21 mouse cellular contexts compared by ENCODE assay signal in the genomic region with DNA sequence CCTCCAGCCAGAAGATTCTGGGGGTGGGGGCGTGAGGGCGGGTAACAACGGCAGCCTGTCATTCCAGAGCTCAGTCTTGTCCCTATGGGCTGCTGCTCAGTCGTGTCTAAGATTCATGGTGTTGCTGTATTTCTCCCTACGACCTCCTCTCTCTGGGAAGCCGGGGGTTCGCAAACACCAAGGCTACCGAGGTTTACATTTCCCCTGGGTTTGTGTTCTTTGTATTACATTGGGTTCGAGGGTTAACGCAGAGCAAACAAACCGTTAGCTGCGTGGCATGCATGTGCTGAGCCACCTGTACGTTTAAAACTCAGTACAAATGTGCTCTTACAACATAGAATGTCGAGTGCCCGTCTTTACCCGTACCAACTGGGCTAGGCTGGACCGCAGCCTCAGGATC.
DNase-seq lines count a peak whose midpoint lies in the region; ATAC-seq and TF ChIP-seq lines count a peak whose summit lies in the region.
"Had no signal": no experiment of that assay in that cellular context is flagged by ENCODE, and none has a peak within 500 bp of the region (broad histone marks: within the 10 kb centered on the region; RNA-seq: fewer than 3 reads in every experiment).

No protein-coding gene starts in this region.

- H3K36me3 ChIP-seq in stomach, embryonic 14.5 days (ENCODE audit: control insufficient read depth, insufficient read depth, low read length) = no peaks in the 10 kb centered on the region
- H3K36me3 ChIP-seq in stomach, postnatal 0 days (ENCODE audit: control insufficient read depth, insufficient read depth, low read length) = no peaks in the 10 kb centered on the region
- no peaks in the 10 kb centered on the region for H3K36me3 ChIP-seq in liver, embryonic 11.5 days (ENCODE audit: control insufficient read depth, insufficient read depth, low read length)
- H3K36me3 ChIP-seq in liver, embryonic 15.5 days (replicated peaks) = no peaks in the 10 kb centered on the region
- H3K36me3 ChIP-seq in stomach, embryonic 16.5 days (ENCODE audit: control insufficient read depth, insufficient read depth, low read length) = no peaks in the 10 kb centered on the region
- H3K36me3 ChIP-seq: embryonic facial prominence, embryonic 15.5 days; forebrain, embryonic 10.5 days; heart, embryonic 15.5 days; hindbrain, embryonic 15.5 days had no signal

- H3K27ac ChIP-seq in stomach, embryonic 14.5 days (ENCODE audit: low read length) = no peak overlapping the region
- H3K27ac ChIP-seq in stomach, postnatal 0 days (replicated peaks) = no peak overlapping the region
- peak overlapping the region; percentile 5; the same call in 1 of the 2 replicates for H3K27ac ChIP-seq in liver, embryonic 11.5 days (ENCODE audit: low read depth, low read length)
- peak overlapping the region; percentile 72 for H3K27ac ChIP-seq in liver, embryonic 15.5 days (replicated peaks)
- H3K27ac ChIP-seq in stomach, embryonic 16.5 days (ENCODE audit: low read length) = no peak overlapping the region
- H3K27ac ChIP-seq: embryonic facial prominence, embryonic 15.5 days; forebrain, embryonic 10.5 days; heart, embryonic 15.5 days; hindbrain, embryonic 15.5 days had no signal

- no peak overlapping the region for H3K4me2 ChIP-seq in stomach, embryonic 14.5 days (replicated peaks; ENCODE audit: low read depth, low read length)
- H3K4me2 ChIP-seq in stomach, postnatal 0 days (replicated peaks; ENCODE audit: low read depth) = no peak overlapping the region
- no peak overlapping the region for H3K4me2 ChIP-seq in liver, embryonic 11.5 days
- no peak overlapping the region for H3K4me2 ChIP-seq in liver, embryonic 15.5 days
- no peak overlapping the region for H3K4me2 ChIP-seq in stomach, embryonic 16.5 days (ENCODE audit: low read depth, low read length)
- H3K4me2 ChIP-seq: embryonic facial prominence, embryonic 15.5 days; heart, embryonic 15.5 days; hindbrain, embryonic 15.5 days had no signal

- no peaks in the 10 kb centered on the region for H3K27me3 ChIP-seq in stomach, embryonic 14.5 days (ENCODE audit: control insufficient read depth, insufficient read depth, low read length)
- H3K27me3 ChIP-seq in stomach, postnatal 0 days (ENCODE audit: control insufficient read depth, insufficient read depth, low read length) = no peaks in the 10 kb centered on the region
- no peaks in the 10 kb centered on the region for H3K27me3 ChIP-seq in liver, embryonic 11.5 days (replicated peaks; ENCODE audit: control insufficient read depth, insufficient read depth, low read length)
- no peaks in the 10 kb centered on the region for H3K27me3 ChIP-seq in liver, embryonic 15.5 days
- no peaks in the 10 kb centered on the region for H3K27me3 ChIP-seq in stomach, embryonic 16.5 days (ENCODE audit: control insufficient read depth, insufficient read depth, low read length)
- H3K27me3 ChIP-seq: embryonic facial prominence, embryonic 15.5 days; heart, embryonic 15.5 days; hindbrain, embryonic 15.5 days had no signal

- DNase-seq in stomach, postnatal 0 days (ENCODE audit: low spot score) = no peak
- no peak for DNase-seq in liver, embryonic 11.5 days (ENCODE audit: low spot score)
- no peak for DNase-seq in layer of hippocampus, postnatal 14 days (ENCODE audit: low spot score in 2 of 2)
- no peak for DNase-seq in B cell, adult 2 months
- DNase-seq in cerebellum, postnatal 36 days = no peak
- DNase-seq: adrenal gland, adult 2 months; adrenal gland, postnatal 36 days; cerebellum, adult 2 months; cerebellum, postnatal 10 days; embryo, embryonic 11 days; forebrain, postnatal 0 days; gastrocnemius, postnatal 14 days; heart, postnatal 14 days had no signal

- no peak overlapping the region for H3K9ac ChIP-seq in stomach, embryonic 14.5 days (replicated peaks; ENCODE audit: low read depth, low read length)
- H3K9ac ChIP-seq in stomach, postnatal 0 days (ENCODE audit: low read length) = no peak overlapping the region
- no peak overlapping the region for H3K9ac ChIP-seq in liver, embryonic 11.5 days (ENCODE audit: low read depth, low read length)
- no peak overlapping the region for H3K9ac ChIP-seq in liver, embryonic 15.5 days
- H3K9ac ChIP-seq in stomach, embryonic 16.5 days (ENCODE audit: low read length) = no peak overlapping the region
- H3K9ac ChIP-seq: embryonic facial prominence, embryonic 15.5 days; forebrain, postnatal 0 days; heart, embryonic 15.5 days; hindbrain, embryonic 15.5 days had no signal

- no peak for TF ChIP-seq EP300 in stomach, postnatal 0 days (optimal IDR thresholded peaks at IDR 0.05)

- ATAC-seq in stomach, embryonic 14.5 days (ENCODE audit: insufficient number of reproducible peaks, insufficient read depth, low FRiP score, low read depth) = peak; percentile 33; the same call in 1 of the 2 replicates
- no peak for ATAC-seq in stomach, postnatal 0 days (ENCODE audit: low FRiP score, low TSS enrichment)
- no peak for ATAC-seq in liver, embryonic 11.5 days (replicated peaks; ENCODE audit: low FRiP score)
- peak; percentile 59 for ATAC-seq in liver, embryonic 15.5 days (ENCODE audit: insufficient read depth)
- peak; percentile 30; the same call in 1 of the 2 replicates for ATAC-seq in stomach, embryonic 16.5 days (ENCODE audit: insufficient read depth, low FRiP score)
- ATAC-seq: forebrain, postnatal 0 days had no signal

- 0 out of 2 replicates have a peak, but pooled peaks cover 4% of the 10 kb centered on the region for H3K4me1 ChIP-seq in stomach, embryonic 14.5 days (ENCODE audit: control insufficient read depth, insufficient read depth, low read length)
- no peaks in the 10 kb centered on the region for H3K4me1 ChIP-seq in stomach, postnatal 0 days (replicated peaks; ENCODE audit: control insufficient read depth, insufficient read depth)
- H3K4me1 ChIP-seq in liver, embryonic 11.5 days (replicated peaks; ENCODE audit: control insufficient read depth, insufficient read depth, low read length) = no peaks in the 10 kb centered on the region; the same call in 1 of the 2 replicates
- peaks cover 18% of the 10 kb centered on the region for H3K4me1 ChIP-seq in liver, embryonic 15.5 days (replicated peaks)
- no peaks in the 10 kb centered on the region for H3K4me1 ChIP-seq in stomach, embryonic 16.5 days (ENCODE audit: control insufficient read depth, insufficient read depth, low read length)
- H3K4me1 ChIP-seq: embryonic facial prominence, embryonic 15.5 days; heart, embryonic 15.5 days had no signal

- no peak overlapping the region for H3K4me3 ChIP-seq in stomach, embryonic 14.5 days (ENCODE audit: low read depth, low read length)
- no peak overlapping the region for H3K4me3 ChIP-seq in stomach, postnatal 0 days (ENCODE audit: low read depth, low read length)
- no peak overlapping the region for H3K4me3 ChIP-seq in liver, embryonic 11.5 days (ENCODE audit: low read depth, low read length)
- H3K4me3 ChIP-seq in liver, embryonic 15.5 days (replicated peaks) = no peak overlapping the region
- H3K4me3 ChIP-seq in stomach, embryonic 16.5 days (replicated peaks; ENCODE audit: low read length) = no peak overlapping the region
- H3K4me3 ChIP-seq: embryonic facial prominence, embryonic 15.5 days; erythroblast, embryonic 14.5 days; forebrain, embryonic 10.5 days; heart, embryonic 15.5 days; hindbrain, embryonic 15.5 days had no signal

- 46% methylated on average over 17 of the region's 17 CpGs for WGBS in stomach, embryonic 14.5 days
- 40% methylated on average over 17 of the region's 17 CpGs for WGBS in stomach, postnatal 0 days
- WGBS in liver, embryonic 11.5 days = 73% methylated on average over 17 of the region's 17 CpGs
- 65% methylated on average over 17 of the region's 17 CpGs for WGBS in liver, embryonic 15.5 days (ENCODE audit: insufficient replicate concordance)
- WGBS in stomach, embryonic 16.5 days = 41% methylated on average over 17 of the region's 17 CpGs

- H3K9me3 ChIP-seq in stomach, embryonic 14.5 days (ENCODE audit: control insufficient read depth, low read depth, low read length) = no peaks in the 10 kb centered on the region
- H3K9me3 ChIP-seq in stomach, postnatal 0 days (ENCODE audit: control insufficient read depth, low read length) = no peaks in the 10 kb centered on the region
- H3K9me3 ChIP-seq in liver, embryonic 11.5 days (ENCODE audit: control insufficient read depth, low read length) = no peaks in the 10 kb centered on the region
- H3K9me3 ChIP-seq in liver, embryonic 15.5 days (replicated peaks) = no peaks in the 10 kb centered on the region
- H3K9me3 ChIP-seq in stomach, embryonic 16.5 days (replicated peaks; ENCODE audit: control insufficient read depth, low read length) = no peaks in the 10 kb centered on the region
- H3K9me3 ChIP-seq: embryonic facial prominence, embryonic 15.5 days; heart, embryonic 15.5 days; hindbrain, embryonic 15.5 days had no signal

- no peak for TF ChIP-seq CTCF in stomach, postnatal 0 days (IDR thresholded peaks at IDR 0.05; ENCODE audit: low read depth)

Comparison
In these comparisons a context has a peak if more than half of its experiments do, and no peak if none do; other contexts are left out.
1. ATAC-seq: peak in stomach, embryonic 14.5 days (single experiment), liver, embryonic 15.5 days (single experiment) and stomach, embryonic 16.5 days (single experiment); none in stomach, postnatal 0 days (single experiment) and liver, embryonic 11.5 days (single experiment).
2. H3K27ac ChIP-seq: peak in liver, embryonic 11.5 days (single experiment) and liver, embryonic 15.5 days (single experiment); none in stomach, embryonic 14.5 days (single experiment), stomach, postnatal 0 days (single experiment) and stomach, embryonic 16.5 days (single experiment).